Mouse (Mus musculus): ENCODE measurements around the gene Spock1. TPM values are rescaled to one million over a fixed set of nuclear protein-coding genes. Genes with fewer than 3 reads are reported as not detected.

Spock1 gene
- total and polyA plus RNA-seq, 2 experiments = not detected

DNA sequence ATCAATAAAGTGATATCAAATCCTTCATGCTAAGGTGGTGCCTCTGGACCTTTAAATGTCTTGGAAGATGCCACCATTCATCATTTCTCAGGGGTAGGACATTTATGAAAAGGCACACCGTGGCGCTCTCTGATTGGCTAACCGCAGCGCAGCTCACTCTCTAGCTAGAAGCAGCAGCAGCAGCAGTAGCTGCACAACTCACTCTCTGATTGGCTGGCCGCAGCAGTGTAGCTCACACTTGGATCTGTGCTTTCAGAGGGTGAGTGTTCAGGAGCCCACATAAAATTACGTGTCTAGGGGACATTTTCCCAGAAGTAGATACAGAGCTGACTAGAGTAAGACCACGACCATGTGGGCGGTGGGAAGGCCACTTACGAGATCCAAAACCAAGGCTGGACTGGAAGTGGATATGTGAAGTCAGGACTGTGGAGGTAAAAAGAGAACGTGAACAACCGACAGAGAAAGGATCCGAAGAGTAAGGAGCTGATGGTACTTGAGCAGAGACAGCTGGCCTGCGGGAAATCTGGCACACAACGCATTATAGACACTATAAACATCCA, 535.9 kb downstream of the Spock1 start:
- Histone ChIP-seq H3K36me3 (ENCODE audit: control insufficient read depth, insufficient read depth, low read length) (no peaks in the 10 kb centered on the region), H3K4me1 (ENCODE audit: control insufficient read depth, insufficient read depth, low read length) (no peaks in the 10 kb centered on the region), H3K27me3 (ENCODE audit: control insufficient read depth, insufficient read depth, low read length) (no peaks in the 10 kb centered on the region), H3K79me2 (ENCODE audit: control insufficient read depth, insufficient read depth, low read length) (no peaks in the 10 kb centered on the region), H3K27ac (replicated peaks; ENCODE audit: insufficient read depth, low read depth, low read length) (no peak overlapping the region), H3K4me3 (ENCODE audit: insufficient read depth, low read depth, low read length) (no peak overlapping the region), H3K9ac (ENCODE audit: low read depth, low read length) (no peak overlapping the region)
- no peak for TF ChIP-seq POLR2A (IDR thresholded peaks at IDR 0.05; ENCODE audit: extremely low read depth, insufficient read depth, low read length)
- TF ChIP-seq CTCF (IDR thresholded peaks at IDR 0.05; ENCODE audit: low read depth, low read length) = no peak
- 87% methylated on average over 14 of the region's 14 CpGs for WGBS
- DNase-seq (ENCODE audit: extremely low read depth, low read depth, low spot score) = no peak

Other genes with a start within 250 kb of the Spock1 start
- gene Klhl3, start 205.3 kb upstream of the Spock1 start, total RNA-seq (2014; rRNA removed) = 4.0 and 4.7 TPM in 2 replicates
- gene Klhl3, start 205.3 kb upstream of the Spock1 start, polyA plus RNA-seq (2012; rRNA removed) = 3.2 TPM in 2 replicates
- gene Hnrnpa0, start 220.2 kb upstream of the Spock1 start, total RNA-seq (2014; rRNA removed) = 16.1 and 20.3 TPM in 2 replicates
- 35.4 and 36.0 TPM in 2 replicates for gene Hnrnpa0, start 220.2 kb upstream of the Spock1 start, polyA plus RNA-seq (2012; rRNA removed)
- 34.0 and 34.5 TPM in 2 replicates for gene Idnk, start 249.3 kb upstream of the Spock1 start, total RNA-seq (2014; rRNA removed)
- 26.9 and 27.3 TPM in 2 replicates for gene Idnk, start 249.3 kb upstream of the Spock1 start, polyA plus RNA-seq (2012; rRNA removed)

All from liver, adult 2 months (tissue).